Mouse (Mus musculus): Measurements from ENCODE around the gene Il6st. TPM values are rescaled to one million over a fixed set of nuclear protein-coding genes. Genes with fewer than 3 reads are reported as not detected.

Gene Il6st
- total RNA-seq, 2 experiments from 2014 or later = 3.6 to 5.4 TPM

GRCm38 (mm10) chr13:112439917-112440361 lies 23.9 kb upstream of the Il6st start:
- peak; percentile 30; the same call in 1 of the 2 replicates for ATAC-seq (replicated peaks; ENCODE audit: low FRiP score, poor library complexity, severe bottlenecking)

- no peak for ATAC-seq (replicated peaks; ENCODE audit: low FRiP score, poor library complexity, severe bottlenecking)
Observed at GRCm38 (mm10) chr13:112440668-112441067, 23.2 kb upstream of the Il6st start.

GRCm38 (mm10) chr13:112442867-112443529 lies 20.9 kb upstream of the Il6st start:
- ATAC-seq (replicated peaks; ENCODE audit: low FRiP score, poor library complexity, severe bottlenecking) = no peak

- ATAC-seq (replicated peaks; ENCODE audit: low FRiP score, poor library complexity, severe bottlenecking) = no peak
Observed at GRCm38 (mm10) chr13:112447108-112447665, 16.7 kb upstream of the Il6st start.

GRCm38 (mm10) chr13:112450210-112450609 lies 13.7 kb upstream of the Il6st start:
- no peak for ATAC-seq (replicated peaks; ENCODE audit: low FRiP score, poor library complexity, severe bottlenecking)

GRCm38 (mm10) chr13:112457366-112457765 lies 6.5 kb upstream of the Il6st start:
- ATAC-seq (replicated peaks; ENCODE audit: low FRiP score, poor library complexity, severe bottlenecking) = no peak

GRCm38 (mm10) chr13:112458016-112458415 lies 5.9 kb upstream of the Il6st start:
- no peak for ATAC-seq (replicated peaks; ENCODE audit: low FRiP score, poor library complexity, severe bottlenecking)

- ATAC-seq (replicated peaks; ENCODE audit: low FRiP score, poor library complexity, severe bottlenecking) = no peak
Observed at GRCm38 (mm10) chr13:112458435-112459018, 5.3 kb upstream of the Il6st start.

- ATAC-seq (replicated peaks; ENCODE audit: low FRiP score, poor library complexity, severe bottlenecking) = no peak
Observed at GRCm38 (mm10) chr13:112459956-112460355, 3.9 kb upstream of the Il6st start.

- ATAC-seq (replicated peaks; ENCODE audit: low FRiP score, poor library complexity, severe bottlenecking) = no peak
Observed at GRCm38 (mm10) chr13:112462411-112462987, 1.4 kb upstream of the Il6st start.

- ATAC-seq (replicated peaks; ENCODE audit: low FRiP score, poor library complexity, severe bottlenecking) = peak; percentile 26
Observed at GRCm38 (mm10) chr13:112463337-112463802, 500 bp upstream of the Il6st start.

- no peak for ATAC-seq (replicated peaks; ENCODE audit: low FRiP score, poor library complexity, severe bottlenecking)
Observed at GRCm38 (mm10) chr13:112464626-112465287, 887 bp downstream of the Il6st start.

- ATAC-seq (replicated peaks; ENCODE audit: low FRiP score, poor library complexity, severe bottlenecking) = no peak
Observed at GRCm38 (mm10) chr13:112465585-112465984, 1.7 kb downstream of the Il6st start.

GRCm38 (mm10) chr13:112466136-112466945 lies 2.5 kb downstream of the Il6st start:
- ATAC-seq (replicated peaks; ENCODE audit: low FRiP score, poor library complexity, severe bottlenecking) = no peak

GRCm38 (mm10) chr13:112466946-112467255 lies 3.0 kb downstream of the Il6st start:
- ATAC-seq (replicated peaks; ENCODE audit: low FRiP score, poor library complexity, severe bottlenecking) = no peak

- ATAC-seq (replicated peaks; ENCODE audit: low FRiP score, poor library complexity, severe bottlenecking) = no peak
Observed at GRCm38 (mm10) chr13:112467384-112467783, 3.5 kb downstream of the Il6st start.

- no peak for ATAC-seq (replicated peaks; ENCODE audit: low FRiP score, poor library complexity, severe bottlenecking)
Observed at GRCm38 (mm10) chr13:112469491-112469890, 5.6 kb downstream of the Il6st start.

- no peak for ATAC-seq (replicated peaks; ENCODE audit: low FRiP score, poor library complexity, severe bottlenecking)
Observed at GRCm38 (mm10) chr13:112471201-112471600, 7.3 kb downstream of the Il6st start.

- ATAC-seq (replicated peaks; ENCODE audit: low FRiP score, poor library complexity, severe bottlenecking) = no peak
Observed at GRCm38 (mm10) chr13:112472401-112473023, 8.6 kb downstream of the Il6st start.

All from erythroblast, adult 5-6 weeks (primary cell).